Mouse (Mus musculus) central nervous system, embryonic 14 days (tissue): Measurements from ENCODE around the gene Nptn. TPM values are rescaled to one million over a fixed set of nuclear protein-coding genes. Genes with fewer than 3 reads are reported as not detected.

Source experiments
- polyA plus RNA-seq: library from polyadenylated mRNA; depleted of rRNA; stranded (reverse); fragments of >200 nt; gene quantifications from 2 replicates; pipeline ENCODE4 v1.2.3, GENCODE M21; 2012; rRNA removed

Gene Nptn
- polyA plus RNA-seq, result 328 and 355 TPM in 2 replicates

DNA sequence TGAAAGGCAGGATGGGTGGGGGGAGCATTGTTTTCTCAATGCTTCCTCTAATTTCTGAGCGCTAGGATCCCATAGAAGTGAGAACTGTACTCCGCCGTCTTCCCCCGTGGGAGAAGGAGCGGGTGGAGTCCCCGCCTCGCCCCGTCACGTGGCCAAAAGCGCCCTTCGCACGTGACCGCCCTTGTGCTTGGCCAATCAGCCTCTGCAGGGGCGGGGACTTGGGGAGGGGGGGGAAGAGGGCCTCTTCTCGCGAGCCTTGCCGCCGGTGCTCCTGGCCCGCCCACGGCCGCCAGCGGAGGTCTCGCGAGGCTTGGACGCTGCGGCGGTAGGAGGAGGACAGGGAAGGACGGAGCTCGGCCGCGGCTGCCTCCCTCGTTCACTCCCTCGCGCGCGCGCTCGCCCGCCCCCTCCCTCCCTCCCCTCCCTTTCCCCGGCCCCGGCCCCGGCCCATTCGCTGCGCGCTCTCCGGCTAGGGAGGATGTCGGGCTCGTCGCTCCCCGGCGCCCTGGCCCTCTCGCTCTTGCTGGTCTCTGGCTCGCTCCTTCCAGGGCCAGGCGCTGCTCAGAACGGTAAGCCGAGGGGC lies at the start of gene Nptn:
Nptn (plus strand) TSS at position 283 of the 583 bp plus-strand sequence.

DNA sequence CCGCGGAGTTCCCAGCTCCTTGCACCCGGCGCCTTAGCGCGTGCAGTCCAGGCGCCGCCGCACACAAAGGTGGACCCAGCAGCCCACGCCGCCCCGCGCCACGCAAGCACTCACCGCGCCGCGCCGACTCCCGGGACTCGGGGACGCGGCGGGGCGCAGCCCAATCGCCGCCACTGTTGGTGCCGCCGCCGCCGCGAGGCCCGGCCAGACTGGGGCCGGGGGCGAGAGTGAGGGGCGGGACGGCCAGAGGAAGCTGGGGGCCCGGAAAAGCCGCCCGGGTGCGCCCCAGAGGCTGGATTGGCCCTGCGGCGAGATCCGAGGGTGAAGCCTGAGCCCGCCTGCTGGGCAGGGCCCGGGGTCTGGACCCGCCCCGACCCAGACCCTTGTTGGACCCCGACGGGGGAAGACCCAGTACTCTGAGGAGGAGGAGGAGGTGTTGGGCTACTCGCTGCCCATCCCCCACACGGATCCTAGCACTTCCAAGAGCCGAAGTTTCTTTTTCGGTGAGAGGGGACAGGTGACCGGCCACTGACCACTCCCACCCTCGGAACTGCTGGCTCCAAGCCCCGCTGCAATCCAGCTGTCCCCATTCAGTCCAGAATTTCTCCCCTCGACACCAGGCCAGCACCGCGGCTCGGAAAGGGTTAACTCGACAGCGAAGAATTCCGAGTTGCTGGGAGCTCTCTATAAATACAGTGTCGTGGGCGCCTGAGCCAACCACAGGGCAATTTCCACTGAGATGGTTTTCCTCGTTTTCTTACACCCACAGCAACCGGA lies 26.9 kb upstream of the Nptn start, which contains the start of gene Cd276:
Cd276 (minus strand) TSS at position 530 of the 777 bp plus-strand sequence.

Other genes with a start within 250 kb of the Nptn start
- gene Tbc1d21, start 211.8 kb upstream of the Nptn start, polyA plus RNA-seq, result not detected in 2 replicates
- gene Insyn1, start 93.6 kb upstream of the Nptn start, polyA plus RNA-seq, result 37.9 and 38.7 TPM in 2 replicates
- 35.1 and 42.2 TPM in 2 replicates for gene Cd276, start 26.8 kb upstream of the Nptn start, polyA plus RNA-seq
- gene Rec114, start 161.7 kb downstream of the Nptn start, polyA plus RNA-seq, result 0.54 and 0.65 TPM in 2 replicates
- gene Hcn4, start 241.2 kb downstream of the Nptn start, polyA plus RNA-seq, result 10.7 and 11.6 TPM in 2 replicates